Mouse (Mus musculus) midbrain, embryonic 11.5 days (tissue): Measurements from ENCODE around the gene Pex7. TPM values are rescaled to one million over a fixed set of nuclear protein-coding genes. Genes with fewer than 3 reads are reported as not detected.

ENCODE experiments used
- ATAC-seq: fragments of 200-750 bp; cut with Nextera tagmentation; 2 replicates; pipeline ENCODE4 v1.8.0; 2017; ENCODE audit warnings: moderate TSS enrichment, moderate library complexity; ENCODE audit not compliant: low FRiP score
- DNase-seq: peaks from one replicate; pipeline ENCODE4 v3.0.0; 2015; ENCODE audit warnings: low spot score; ENCODE audit errors: missing footprints
- H3K27ac ChIP-seq: fragments of 300-500 bp; sonication (generic); 2 replicates; pipeline ENCODE4 v1.5.1; 2014; ENCODE audit warnings: low read depth, low read length
- H3K27me3 ChIP-seq: fragments of 300-500 bp; sonication (generic); 2 replicates; pipeline ENCODE4 v1.6.1; 2014; ENCODE audit warnings: mild to moderate bottlenecking, low read length, moderate library complexity, mixed read lengths; ENCODE audit not compliant: control insufficient read depth, insufficient read depth
- H3K36me3 ChIP-seq: fragments of 300-500 bp; sonication (generic); 2 replicates; pipeline ENCODE4 v1.6.1; 2014; ENCODE audit warnings: mild to moderate bottlenecking, low read length, moderate library complexity, mixed read lengths; ENCODE audit not compliant: control insufficient read depth, insufficient read depth
- H3K4me1 ChIP-seq: fragments of 300-500 bp; sonication (generic); 2 replicates; pipeline ENCODE4 v1.6.1; 2014; ENCODE audit warnings: low read length; ENCODE audit not compliant: control insufficient read depth, insufficient read depth
- H3K4me2 ChIP-seq: fragments of 300-500 bp; sonication (generic); 2 replicates; pipeline ENCODE4 v1.6.1; 2014; ENCODE audit warnings: mild to moderate bottlenecking, moderate library complexity
- H3K4me3 ChIP-seq: fragments of 300-500 bp; sonication (generic); 2 replicates; pipeline ENCODE4 v1.5.1; 2014; ENCODE audit warnings: low read depth, low read length
- H3K9ac ChIP-seq: fragments of 300-500 bp; sonication (generic); 2 replicates; pipeline ENCODE4 v1.6.1; 2014; ENCODE audit warnings: low read length
- H3K9me3 ChIP-seq: fragments of 300-500 bp; sonication (generic); 2 replicates; pipeline ENCODE4 v1.6.1; 2016; ENCODE audit warnings: low read length; ENCODE audit not compliant: control insufficient read depth
- WGBS: fragments of 180-500 bp; shearing (Covaris S2); extraction: QIAGEN DNeasy Blood & Tissue Kit; methylation state at CpG from one replicate; pipeline ENCODE4 v1.1.7; 2014; 5-methylcytosine and 5-hydroxymethylcytosine counted together
- polyA plus RNA-seq: library from polyadenylated mRNA; unstranded; fragments of >200 nt; fragmentation: Nextera tagmentation; extraction: Ambion mirVana; gene quantifications from 2 replicates; pipeline ENCODE4 v1.2.1, GENCODE M21; 2014

The Pex7 gene
- 33.4 and 33.6 TPM in 2 replicates for polyA plus RNA-seq

GRCm38 (mm10) chr10:19907246-19907804, at the start of gene Pex7:
Pex7 (minus strand) TSS chr10:19907689.
- ATAC-seq (peak; percentile 97), DNase-seq (peak; percentile 99)
- peak within 1 kb of the TSS; percentile 22; the same call in 1 of the 2 replicates for H3K4me2 ChIP-seq
- H3K36me3 ChIP-seq = no peaks in the 10 kb centered on the region
- peak within 1 kb of the TSS; percentile 74 for H3K4me3 ChIP-seq
- no peaks in the 10 kb centered on the region for H3K4me1 ChIP-seq
- peak within 1 kb of the TSS; percentile 90 for H3K27ac ChIP-seq
- under 1% methylated on average over 58 of the region's 60 CpGs for WGBS
- H3K9ac ChIP-seq = peak within 1 kb of the TSS; percentile 86
- no peaks in the 10 kb centered on the region for H3K27me3 ChIP-seq
- no peaks in the 10 kb centered on the region for H3K9me3 ChIP-seq

- Histone ChIP-seq H3K4me3 (no peak overlapping the region), H3K27ac (no peak overlapping the region), H3K27me3 (no peaks in the 10 kb centered on the region), H3K36me3 (no peaks in the 10 kb centered on the region), H3K9ac (no peak overlapping the region), H3K4me2 (no peak overlapping the region), H3K9me3 (no peaks in the 10 kb centered on the region), H3K4me1 (no peaks in the 10 kb centered on the region)
- DNase-seq (peak; percentile 2), ATAC-seq (no peak)
- WGBS = 66% methylated on average over 6 of the region's 6 CpGs
Observed at GRCm38 (mm10) chr10:19956745-19957144, 49.3 kb upstream of the Pex7 start.

GRCm38 (mm10) chr10:19955817-19956216, 48.3 kb upstream of the Pex7 start:
- no peak overlapping the region for H3K4me2 ChIP-seq
- H3K36me3 ChIP-seq = no peaks in the 10 kb centered on the region
- no peak overlapping the region for H3K27ac ChIP-seq
- H3K9ac ChIP-seq = no peak overlapping the region
- H3K4me1 ChIP-seq = no peaks in the 10 kb centered on the region
- ATAC-seq (no peak), DNase-seq (no peak)
- no peak overlapping the region for H3K4me3 ChIP-seq
- 83% methylated on average over 6 of the region's 6 CpGs for WGBS
- H3K9me3 ChIP-seq = no peaks in the 10 kb centered on the region
- no peaks in the 10 kb centered on the region for H3K27me3 ChIP-seq

GRCm38 (mm10) chr10:19954572-19954971, 47.1 kb upstream of the Pex7 start:
- H3K27me3 ChIP-seq = no peaks in the 10 kb centered on the region
- no peaks in the 10 kb centered on the region for H3K36me3 ChIP-seq
- H3K4me3 ChIP-seq = no peak overlapping the region
- 81% methylated on average over 3 of the region's 3 CpGs for WGBS
- no peak for ATAC-seq
- DNase-seq = peak; percentile 53
- no peak overlapping the region for H3K9ac ChIP-seq
- no peaks in the 10 kb centered on the region for H3K9me3 ChIP-seq
- no peak overlapping the region for H3K27ac ChIP-seq
- H3K4me2 ChIP-seq = no peak overlapping the region
- no peaks in the 10 kb centered on the region for H3K4me1 ChIP-seq

DNA sequence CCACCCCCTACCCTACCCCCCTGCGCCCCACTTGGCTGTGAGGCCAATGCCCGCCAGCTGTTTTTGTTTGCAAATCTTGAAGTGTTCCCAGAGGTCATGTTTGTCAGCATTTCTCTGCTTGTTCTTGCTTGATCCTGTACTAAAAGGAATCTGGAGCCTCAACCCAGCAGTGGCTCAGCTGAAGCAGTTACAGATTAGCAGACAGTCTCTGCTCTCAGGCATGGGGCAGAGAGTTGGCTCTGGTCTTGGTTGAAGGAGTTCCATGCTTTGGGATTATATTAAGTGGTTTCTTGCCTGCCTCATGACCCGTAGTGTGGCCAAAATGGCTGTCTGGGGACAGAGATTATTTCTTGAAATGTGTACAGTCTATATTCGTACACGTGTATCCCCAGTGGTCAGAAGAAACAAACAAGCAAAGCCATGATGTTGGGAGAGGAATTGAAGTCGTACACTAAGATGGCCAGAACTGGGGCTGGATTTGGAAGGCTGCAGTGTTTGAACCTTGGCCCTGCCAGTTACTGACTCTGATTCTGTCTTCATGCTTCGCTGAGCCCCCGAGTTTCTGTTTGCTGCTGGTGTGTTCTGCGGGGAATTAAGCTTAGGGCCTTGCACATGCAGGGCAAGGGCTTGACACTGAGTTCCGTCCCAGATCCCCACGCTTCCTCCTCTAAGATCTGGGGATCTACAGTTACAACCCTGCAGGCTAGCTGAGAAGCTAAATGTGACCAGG, 45.7 kb upstream of the Pex7 start:
- 86% methylated on average over 11 of the region's 11 CpGs for WGBS
- H3K27ac ChIP-seq = no peak overlapping the region
- no peak overlapping the region for H3K9ac ChIP-seq
- DNase-seq (peak; percentile 75), ATAC-seq (no peak)
- H3K36me3 ChIP-seq = no peaks in the 10 kb centered on the region
- H3K4me1 ChIP-seq = no peaks in the 10 kb centered on the region
- no peaks in the 10 kb centered on the region for H3K9me3 ChIP-seq
- H3K27me3 ChIP-seq = no peaks in the 10 kb centered on the region
- H3K4me2 ChIP-seq = no peak overlapping the region
- no peak overlapping the region for H3K4me3 ChIP-seq

GRCm38 (mm10) chr10:19949106-19949505, 41.6 kb upstream of the Pex7 start:
- no peak overlapping the region for H3K4me2 ChIP-seq
- no peaks in the 10 kb centered on the region for H3K4me1 ChIP-seq
- WGBS = 78% methylated on average over 4 of the region's 4 CpGs
- H3K9me3 ChIP-seq = no peaks in the 10 kb centered on the region
- no peak overlapping the region for H3K4me3 ChIP-seq
- no peak overlapping the region for H3K9ac ChIP-seq
- H3K36me3 ChIP-seq = no peaks in the 10 kb centered on the region
- no peaks in the 10 kb centered on the region for H3K27me3 ChIP-seq
- no peak for ATAC-seq
- peak; percentile 79 for DNase-seq
- no peak overlapping the region for H3K27ac ChIP-seq

DNA sequence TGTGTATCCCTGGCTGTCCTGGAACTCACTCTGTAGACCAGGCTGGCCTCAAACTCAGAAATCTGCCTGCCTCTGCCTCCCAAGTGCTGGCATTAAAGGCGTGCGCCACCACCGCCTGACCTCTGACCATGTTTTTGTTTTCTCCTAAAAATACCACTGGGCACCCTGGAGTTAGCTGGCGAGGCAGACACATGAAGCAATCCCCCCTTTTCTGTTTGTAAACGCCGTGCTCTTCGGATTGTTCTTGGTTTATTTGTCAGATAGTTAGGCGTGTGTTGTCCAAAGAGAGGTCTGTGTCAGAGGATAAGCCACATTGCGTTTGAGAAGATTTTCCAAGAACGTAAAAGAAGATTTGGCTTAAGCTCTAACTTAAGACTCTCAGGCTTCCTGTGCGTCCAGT, 40.9 kb upstream of the Pex7 start:
- 91% methylated on average over 11 of the region's 11 CpGs for WGBS

DNA sequence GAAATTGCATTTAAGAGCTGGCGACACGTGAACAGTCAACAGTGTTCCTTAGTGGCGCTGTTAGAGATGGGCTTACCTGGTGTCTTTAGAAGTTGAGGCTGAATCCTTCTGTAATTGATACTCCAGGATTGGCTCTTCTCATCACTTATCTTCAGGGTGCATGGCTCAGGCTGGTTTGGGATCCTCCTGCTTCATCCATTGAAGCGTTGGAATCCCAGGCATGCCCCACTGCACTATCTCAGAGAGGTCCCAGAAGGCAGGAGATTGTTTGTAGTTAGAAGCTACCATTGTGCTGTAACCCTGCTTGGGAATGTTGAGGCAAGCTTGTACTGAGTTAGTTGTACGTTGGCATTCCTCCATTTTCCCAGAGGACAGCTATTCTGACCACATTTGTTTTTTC, 40.4 kb upstream of the Pex7 start:
- H3K4me1 ChIP-seq = no peaks in the 10 kb centered on the region
- no peak overlapping the region for H3K4me3 ChIP-seq
- H3K36me3 ChIP-seq = no peaks in the 10 kb centered on the region
- DNase-seq (peak; percentile 6), ATAC-seq (no peak)
- no peak overlapping the region for H3K27ac ChIP-seq
- no peak overlapping the region for H3K9ac ChIP-seq
- no peaks in the 10 kb centered on the region for H3K27me3 ChIP-seq
- H3K9me3 ChIP-seq = no peaks in the 10 kb centered on the region
- H3K4me2 ChIP-seq = no peak overlapping the region
- WGBS = 93% methylated on average over 5 of the region's 5 CpGs

More for the DNA sequence above, 40.9 kb upstream of the Pex7 start:
- Histone ChIP-seq H3K4me3 (no peak overlapping the region), H3K9ac (no peak overlapping the region), H3K36me3 (no peaks in the 10 kb centered on the region), H3K4me2 (no peak overlapping the region), H3K9me3 (no peaks in the 10 kb centered on the region), H3K4me1 (no peaks in the 10 kb centered on the region), H3K27me3 (no peaks in the 10 kb centered on the region), H3K27ac (no peak overlapping the region)
- ATAC-seq = no peak
- DNase-seq = peak; percentile 6

GRCm38 (mm10) chr10:19947441-19947840, 40.0 kb upstream of the Pex7 start:
- Histone ChIP-seq H3K4me1 (no peaks in the 10 kb centered on the region), H3K4me2 (no peak overlapping the region)
- WGBS = 93% methylated on average over 10 of the region's 10 CpGs

More at GRCm38 (mm10) chr10:19947441-19947840, 40.0 kb upstream of the Pex7 start:
- ATAC-seq (no peak), DNase-seq (peak; percentile 69)
- Histone ChIP-seq H3K9me3 (no peaks in the 10 kb centered on the region), H3K9ac (no peak overlapping the region), H3K4me3 (no peak overlapping the region), H3K36me3 (no peaks in the 10 kb centered on the region), H3K27ac (no peak overlapping the region), H3K27me3 (no peaks in the 10 kb centered on the region)
